Mouse (Mus musculus): ENCODE measurements around the gene 4931406P16Rik. TPM values are rescaled to one million over a fixed set of nuclear protein-coding genes. Genes with fewer than 3 reads are reported as not detected.

4931406P16Rik gene
- polyA plus RNA-seq (2012; rRNA removed), result 16.3 and 17.6 TPM in 2 replicates

DNA sequence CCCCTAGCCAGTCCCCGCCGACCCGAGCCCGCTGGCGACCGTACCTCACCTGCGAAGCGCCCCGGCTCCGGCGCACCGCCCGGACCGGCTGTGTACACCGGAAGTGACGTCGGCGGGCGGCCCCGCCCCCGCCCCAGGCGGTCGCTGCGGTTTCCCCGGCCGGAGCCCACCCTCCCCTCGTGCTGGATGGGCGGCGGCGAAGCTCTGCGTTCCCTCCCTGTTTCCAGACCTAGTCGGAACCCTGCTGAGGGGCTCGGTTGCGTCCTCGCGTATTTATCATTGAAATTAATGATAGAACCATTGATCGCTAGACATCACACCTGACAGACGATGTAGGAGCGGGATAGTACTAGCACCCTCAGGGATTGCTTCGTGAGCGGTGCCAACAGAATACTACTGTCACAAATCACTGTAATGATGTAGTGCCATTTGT is at the start of gene 4931406P16Rik:
4931406P16Rik (minus strand) TSS at position 109 of the 433 bp plus-strand sequence.
- no peak for TF ChIP-seq CTCF (IDR thresholded peaks at IDR 0.05; ENCODE audit: control insufficient read depth, insufficient read depth, insufficient replicate concordance, low read depth, low read length)
- peak; percentile 71 for TF ChIP-seq POLR2A (IDR thresholded peaks at IDR 0.05; ENCODE audit: control insufficient read depth, low read depth, low read length)
- peak within 1 kb of the TSS; percentile 75 for H3K4me3 ChIP-seq (ENCODE audit: control insufficient read depth, low read depth, low read length)
- H3K36me3 ChIP-seq (ENCODE audit: control insufficient read depth, insufficient read depth, low read length), result no peaks in the 10 kb centered on the region
- no peaks in the 10 kb centered on the region for H3K27me3 ChIP-seq (ENCODE audit: control insufficient read depth, insufficient read depth, low read length)
- H3K4me1 ChIP-seq (ENCODE audit: control insufficient read depth, insufficient read depth, low read length), result no peaks in the 10 kb centered on the region; the same call in 1 of the 2 replicates
- H3K27ac ChIP-seq (ENCODE audit: control insufficient read depth, insufficient read depth, low read depth, low read length), result peak within 1 kb of the TSS; percentile 88

DNA sequence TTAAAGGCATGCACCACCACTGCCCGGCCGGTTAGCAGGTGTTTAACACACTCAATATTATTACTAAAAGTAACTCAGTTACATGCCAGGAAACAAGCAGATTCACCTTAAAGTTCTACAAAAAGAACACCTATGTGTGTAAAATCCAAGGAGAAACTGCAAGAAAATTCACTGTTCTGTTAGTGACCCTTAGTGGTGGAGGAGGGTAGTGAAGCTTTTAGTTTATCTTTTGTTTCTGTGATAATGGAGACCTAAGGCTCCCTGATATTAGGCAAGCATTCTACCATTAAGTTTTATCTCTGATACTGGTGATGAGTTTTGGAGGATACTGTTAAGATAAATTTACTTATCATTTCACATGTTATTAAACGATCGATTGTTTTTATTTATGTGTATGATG is 42.3 kb upstream of the 4931406P16Rik start:
- H3K27ac ChIP-seq (ENCODE audit: control insufficient read depth, insufficient read depth, low read depth, low read length), result no peak overlapping the region
- no peaks in the 10 kb centered on the region for H3K27me3 ChIP-seq (ENCODE audit: control insufficient read depth, insufficient read depth, low read length)
- H3K36me3 ChIP-seq (ENCODE audit: control insufficient read depth, insufficient read depth, low read length), result no peaks in the 10 kb centered on the region
- H3K4me1 ChIP-seq (ENCODE audit: control insufficient read depth, insufficient read depth, low read length), result no peaks in the 10 kb centered on the region
- TF ChIP-seq POLR2A (IDR thresholded peaks at IDR 0.05; ENCODE audit: control insufficient read depth, low read depth, low read length) (no peak), CTCF (IDR thresholded peaks at IDR 0.05; ENCODE audit: control insufficient read depth, insufficient read depth, insufficient replicate concordance, low read depth, low read length) (no peak)
- H3K4me3 ChIP-seq (ENCODE audit: control insufficient read depth, low read depth, low read length), result no peak overlapping the region

DNA sequence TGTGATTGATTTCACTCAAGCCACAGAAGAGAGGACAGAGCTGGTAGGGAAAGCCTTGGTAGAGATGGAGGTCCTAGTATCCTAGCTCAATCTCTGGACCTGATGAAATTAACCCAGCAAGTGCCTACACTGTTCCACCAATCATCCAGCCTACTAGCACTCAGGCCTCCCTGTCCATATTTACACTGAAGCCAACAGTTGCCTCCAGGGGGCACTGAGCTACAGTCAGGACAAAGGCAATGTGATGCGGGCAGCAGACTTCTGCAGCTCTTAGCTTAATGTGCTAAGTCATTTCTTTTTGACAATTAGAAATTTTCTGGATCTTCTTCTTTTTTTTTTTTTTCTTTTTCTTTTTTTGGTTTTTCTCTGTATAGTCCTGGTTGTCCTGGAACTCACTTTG is 38.6 kb upstream of the 4931406P16Rik start:
- H3K27ac ChIP-seq (ENCODE audit: control insufficient read depth, insufficient read depth, low read depth, low read length), result no peak overlapping the region
- TF ChIP-seq CTCF (IDR thresholded peaks at IDR 0.05; ENCODE audit: control insufficient read depth, insufficient read depth, insufficient replicate concordance, low read depth, low read length) (no peak), POLR2A (IDR thresholded peaks at IDR 0.05; ENCODE audit: control insufficient read depth, low read depth, low read length) (no peak)
- H3K27me3 ChIP-seq (ENCODE audit: control insufficient read depth, insufficient read depth, low read length), result no peaks in the 10 kb centered on the region
- no peaks in the 10 kb centered on the region for H3K4me1 ChIP-seq (ENCODE audit: control insufficient read depth, insufficient read depth, low read length)
- H3K4me3 ChIP-seq (ENCODE audit: control insufficient read depth, low read depth, low read length), result no peak overlapping the region
- H3K36me3 ChIP-seq (ENCODE audit: control insufficient read depth, insufficient read depth, low read length), result no peaks in the 10 kb centered on the region

DNA sequence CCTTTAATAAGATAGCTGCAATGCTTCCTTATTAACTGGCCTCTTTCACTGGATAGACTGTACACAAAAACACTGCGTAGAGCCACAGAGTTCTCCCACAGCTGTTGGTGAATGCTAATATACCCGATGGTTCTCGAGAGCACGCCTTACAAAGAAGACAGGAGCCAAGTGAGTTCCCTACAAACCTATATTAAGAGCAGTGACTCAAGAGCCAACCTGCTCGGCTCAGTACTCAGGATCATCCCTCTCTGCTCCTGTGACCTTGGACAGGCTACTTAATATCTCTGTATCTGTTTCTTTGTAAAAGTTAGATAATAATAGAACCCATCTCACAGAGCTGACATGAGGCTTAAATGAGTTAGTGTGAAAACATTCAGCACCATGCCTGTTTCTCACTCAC is 36.8 kb upstream of the 4931406P16Rik start:
- no peak overlapping the region for H3K27ac ChIP-seq (ENCODE audit: control insufficient read depth, insufficient read depth, low read depth, low read length)
- H3K27me3 ChIP-seq (ENCODE audit: control insufficient read depth, insufficient read depth, low read length), result no peaks in the 10 kb centered on the region
- TF ChIP-seq CTCF (IDR thresholded peaks at IDR 0.05; ENCODE audit: control insufficient read depth, insufficient read depth, insufficient replicate concordance, low read depth, low read length) (no peak), POLR2A (IDR thresholded peaks at IDR 0.05; ENCODE audit: control insufficient read depth, low read depth, low read length) (no peak)
- H3K36me3 ChIP-seq (ENCODE audit: control insufficient read depth, insufficient read depth, low read length), result no peaks in the 10 kb centered on the region
- H3K4me3 ChIP-seq (ENCODE audit: control insufficient read depth, low read depth, low read length), result no peak overlapping the region
- no peaks in the 10 kb centered on the region for H3K4me1 ChIP-seq (ENCODE audit: control insufficient read depth, insufficient read depth, low read length)

DNA sequence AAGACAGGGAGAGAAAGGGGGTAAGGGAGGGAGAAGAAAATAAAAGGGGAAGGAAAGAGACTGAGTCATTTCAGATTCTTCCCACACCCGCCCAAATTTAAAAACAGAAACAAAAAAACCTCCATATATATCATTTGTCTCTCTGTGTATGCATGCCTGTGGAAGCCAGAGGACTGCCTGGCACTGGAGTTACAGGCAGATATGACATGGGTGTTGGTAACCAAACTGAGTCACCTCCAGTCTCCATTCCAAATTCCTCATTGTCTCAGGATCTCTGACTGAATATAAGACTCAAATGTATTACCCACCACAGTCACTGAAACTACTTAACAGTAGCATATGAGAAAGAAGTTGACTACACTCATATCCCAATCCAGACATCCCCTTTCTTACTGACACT is 34.7 kb upstream of the 4931406P16Rik start:
- Histone ChIP-seq H3K4me3 (ENCODE audit: control insufficient read depth, low read depth, low read length) (no peak overlapping the region), H3K27ac (ENCODE audit: control insufficient read depth, insufficient read depth, low read depth, low read length) (no peak overlapping the region), H3K4me1 (ENCODE audit: control insufficient read depth, insufficient read depth, low read length) (no peaks in the 10 kb centered on the region), H3K27me3 (ENCODE audit: control insufficient read depth, insufficient read depth, low read length) (no peaks in the 10 kb centered on the region), H3K36me3 (ENCODE audit: control insufficient read depth, insufficient read depth, low read length) (no peaks in the 10 kb centered on the region)
- TF ChIP-seq POLR2A (IDR thresholded peaks at IDR 0.05; ENCODE audit: control insufficient read depth, low read depth, low read length) (no peak), CTCF (IDR thresholded peaks at IDR 0.05; ENCODE audit: control insufficient read depth, insufficient read depth, insufficient replicate concordance, low read depth, low read length) (no peak)

DNA sequence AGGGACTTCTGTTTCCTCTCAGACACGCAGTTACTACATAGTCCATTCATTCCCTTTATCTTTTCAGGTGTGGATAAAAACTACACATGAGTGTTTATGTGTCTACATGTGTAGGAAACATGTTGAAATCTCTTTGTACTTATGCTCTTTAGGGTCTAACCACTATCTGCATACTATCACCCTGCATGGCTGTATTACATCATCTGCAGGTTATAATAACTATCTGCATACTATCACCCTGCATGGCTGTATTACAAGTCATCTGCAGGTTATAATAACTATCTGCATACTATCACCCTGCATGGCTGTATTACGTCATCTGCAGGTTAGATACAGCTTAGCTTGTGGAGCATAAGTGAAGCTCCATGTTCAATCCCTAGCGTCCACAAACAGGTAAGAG is 33.7 kb upstream of the 4931406P16Rik start:
- Histone ChIP-seq H3K36me3 (ENCODE audit: control insufficient read depth, insufficient read depth, low read length) (no peaks in the 10 kb centered on the region), H3K4me1 (ENCODE audit: control insufficient read depth, insufficient read depth, low read length) (no peaks in the 10 kb centered on the region), H3K27me3 (ENCODE audit: control insufficient read depth, insufficient read depth, low read length) (no peaks in the 10 kb centered on the region), H3K27ac (ENCODE audit: control insufficient read depth, insufficient read depth, low read depth, low read length) (no peak overlapping the region), H3K4me3 (ENCODE audit: control insufficient read depth, low read depth, low read length) (no peak overlapping the region)
- TF ChIP-seq CTCF (IDR thresholded peaks at IDR 0.05; ENCODE audit: control insufficient read depth, insufficient read depth, insufficient replicate concordance, low read depth, low read length) (no peak), POLR2A (IDR thresholded peaks at IDR 0.05; ENCODE audit: control insufficient read depth, low read depth, low read length) (no peak)

DNA sequence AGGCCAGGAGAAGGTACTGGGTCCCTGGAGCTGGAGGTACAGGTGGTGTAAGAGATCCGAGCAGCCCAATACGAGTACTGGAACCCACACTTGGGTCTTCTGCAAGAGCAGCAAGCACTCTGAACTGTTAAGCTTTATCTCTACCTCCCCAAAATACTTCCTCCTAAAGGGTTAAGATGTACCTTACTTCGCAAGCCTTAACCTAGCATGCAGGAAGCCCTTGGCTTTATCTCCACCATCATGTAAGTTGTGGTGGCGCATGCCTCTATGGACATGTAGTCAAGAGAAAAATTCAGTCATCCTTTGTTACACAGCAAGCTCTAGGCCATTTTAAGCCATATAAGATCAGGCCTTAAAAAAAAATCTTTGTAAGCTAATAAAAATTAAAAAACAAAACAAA is 33.2 kb upstream of the 4931406P16Rik start:
- Histone ChIP-seq H3K36me3 (ENCODE audit: control insufficient read depth, insufficient read depth, low read length) (no peaks in the 10 kb centered on the region), H3K27ac (ENCODE audit: control insufficient read depth, insufficient read depth, low read depth, low read length) (no peak overlapping the region), H3K4me3 (ENCODE audit: control insufficient read depth, low read depth, low read length) (no peak overlapping the region), H3K27me3 (ENCODE audit: control insufficient read depth, insufficient read depth, low read length) (no peaks in the 10 kb centered on the region), H3K4me1 (ENCODE audit: control insufficient read depth, insufficient read depth, low read length) (no peaks in the 10 kb centered on the region)
- TF ChIP-seq POLR2A (IDR thresholded peaks at IDR 0.05; ENCODE audit: control insufficient read depth, low read depth, low read length), result no peak
- no peak for TF ChIP-seq CTCF (IDR thresholded peaks at IDR 0.05; ENCODE audit: control insufficient read depth, insufficient read depth, insufficient replicate concordance, low read depth, low read length)

Measured in testis, adult 2 months (tissue).